Mouse (Mus musculus): Measurements from ENCODE around the gene Sox8.

- no peak for TF ChIP-seq POLR2A (IDR thresholded peaks at IDR 0.05; ENCODE audit: low read depth, low read length)
- TF ChIP-seq CTCF (IDR thresholded peaks at IDR 0.05; ENCODE audit: extremely low read depth, insufficient read depth, insufficient read length, insufficient replicate concordance) = no peak
These were observed 23.5 kb downstream of the Sox8 start for GRCm38 (mm10) chr17:25547026-25547425.

All from spleen, adult 2 months (tissue).